ENCODE assay signal across 8 mouse cellular contexts in genomic region chr10:44148337-44149317, GRCm38 (mm10). TPM values are rescaled to one million over a fixed set of nuclear protein-coding genes. Genes with fewer than 3 reads are reported as not detected.
DNase-seq lines count a peak whose midpoint lies in the region; ATAC-seq lines count a peak whose summit lies in the region.

TSS of gene Crybg1 (minus strand) at chr10:44148853.

- peak within 1 kb of the TSS; percentile 58 for H3K4me3 ChIP-seq in heart, embryonic 10.5 days
- H3K4me3 ChIP-seq in kidney, embryonic 14.5 days (ENCODE audit: low read length) = peak within 1 kb of the TSS; percentile 42
- H3K4me3 ChIP-seq in neural tube, embryonic 14.5 days (ENCODE audit: low read depth, low read length) = peak within 1 kb of the TSS; percentile 21; the same call in 1 of the 2 replicates

- 0 out of 2 replicates have a peak within 1 kb of the TSS, but pooled peaks have one; percentile 3 for H3K27ac ChIP-seq in heart, embryonic 10.5 days
- no peak within 1 kb of the TSS for H3K27ac ChIP-seq in kidney, embryonic 14.5 days (ENCODE audit: low read depth, low read length)
- H3K27ac ChIP-seq in neural tube, embryonic 14.5 days (ENCODE audit: low read depth, low read length) = no peak within 1 kb of the TSS

- H3K4me1 ChIP-seq in heart, embryonic 10.5 days = peaks cover 9% of the 10 kb centered on the region
- peaks cover 6% of the 10 kb centered on the region; the same call in 1 of the 2 replicates for H3K4me1 ChIP-seq in kidney, embryonic 14.5 days (ENCODE audit: control insufficient read depth, insufficient read depth, low read length)
- peaks cover 7% of the 10 kb centered on the region; the same call in 1 of the 2 replicates for H3K4me1 ChIP-seq in neural tube, embryonic 14.5 days (ENCODE audit: control insufficient read depth, insufficient read depth, low read length)

- H3K9ac ChIP-seq in kidney, embryonic 14.5 days (ENCODE audit: low read depth, low read length) = peak within 1 kb of the TSS; percentile 13; the same call in 1 of the 2 replicates
- no peak within 1 kb of the TSS; the same call in 1 of the 2 replicates for H3K9ac ChIP-seq in neural tube, embryonic 14.5 days (replicated peaks; ENCODE audit: low read depth, low read length)

- peak; percentile 64 for DNase-seq in A20 (ENCODE audit: low read depth, low spot score)
- DNase-seq in adrenal gland, adult (ENCODE audit: inconsistent age in 2 of 2, low spot score in 1 of 2) = peak; percentile 44 to 78
- peak; percentile 70 for DNase-seq in embryo, embryonic 11 days
- peak; percentile 82 for DNase-seq in heart, embryonic 10.5 days (ENCODE audit: low spot score)
- DNase-seq in lung, adult 18-20 months = peak; percentile 59 to 72
- DNase-seq in thymus, adult 18-20 months = peak; percentile 21 to 26

- no peaks in the 10 kb centered on the region for H3K36me3 ChIP-seq in heart, embryonic 10.5 days
- H3K36me3 ChIP-seq in kidney, embryonic 14.5 days (ENCODE audit: control insufficient read depth, insufficient read depth, low read length) = no peaks in the 10 kb centered on the region
- no peaks in the 10 kb centered on the region for H3K36me3 ChIP-seq in neural tube, embryonic 14.5 days (ENCODE audit: control insufficient read depth, insufficient read depth, low read length)

- H3K27me3 ChIP-seq in heart, embryonic 10.5 days (ENCODE audit: insufficient read depth, poor library complexity, severe bottlenecking) = peaks cover 32% of the 10 kb centered on the region
- H3K27me3 ChIP-seq in kidney, embryonic 14.5 days (ENCODE audit: control insufficient read depth, insufficient read depth, low read length) = peaks cover 7% of the 10 kb centered on the region
- H3K27me3 ChIP-seq in neural tube, embryonic 14.5 days (ENCODE audit: control insufficient read depth, insufficient read depth, low read length) = peaks cover 2% of the 10 kb centered on the region; the same call in 1 of the 2 replicates

- WGBS in heart, embryonic 10.5 days = 5% methylated on average over 53 of the region's 53 CpGs
- 4% methylated on average over 49 of the region's 53 CpGs for WGBS in kidney, embryonic 14.5 days
- WGBS in neural tube, embryonic 14.5 days = 4% methylated on average over 47 of the region's 53 CpGs

- H3K4me2 ChIP-seq in kidney, embryonic 14.5 days (replicated peaks; ENCODE audit: low read depth, low read length) = peak within 1 kb of the TSS; percentile 64
- H3K4me2 ChIP-seq in neural tube, embryonic 14.5 days (ENCODE audit: low read depth, low read length) = peak within 1 kb of the TSS; percentile 50

- ATAC-seq in kidney, embryonic 14.5 days (ENCODE audit: low FRiP score, low TSS enrichment) = peak; percentile 96
- ATAC-seq in neural tube, embryonic 14.5 days (ENCODE audit: low read depth) = peak; percentile 54; the same call in 1 of the 2 replicates

- H3K9me3 ChIP-seq in heart, embryonic 10.5 days = no peaks in the 10 kb centered on the region
- no peaks in the 10 kb centered on the region for H3K9me3 ChIP-seq in kidney, embryonic 14.5 days (ENCODE audit: control insufficient read depth, low read length)
- H3K9me3 ChIP-seq in neural tube, embryonic 14.5 days (ENCODE audit: control insufficient read depth, low read length) = no peaks in the 10 kb centered on the region

RNA-seq across cellular contexts. Expression of gene Crybg1, which starts in this region (rescaled TPM):
- 0.38 and 0.68 TPM in 2 replicates for polyA plus RNA-seq in heart, embryonic 10.5 days (2016; fragmentation: Nextera tagmentation; extraction: Ambion mirVana)
- 2.1 and 5.0 TPM in 2 replicates for polyA plus RNA-seq in kidney, embryonic 14.5 days (2014; fragmentation: Nextera tagmentation; extraction: Ambion mirVana)
- polyA plus RNA-seq in neural tube, embryonic 14.5 days (2014; fragmentation: Nextera tagmentation; extraction: Ambion mirVana) = 0.09 and 0.27 TPM in 2 replicates

Comparison
In these comparisons a context has a peak if more than half of its experiments do, and no peak if none do; other contexts are left out.
1. Peak in DNase-seq, H3K4me3 ChIP-seq and H3K27ac ChIP-seq in heart, embryonic 10.5 days; RNA of the gene not detected or under 1 TPM.
2. Peak in ATAC-seq, H3K4me3 ChIP-seq and H3K4me2 ChIP-seq in neural tube, embryonic 14.5 days; RNA of the gene not detected or under 1 TPM.
3. DNase-seq: peak in every context shown above with its lines; median percentile 82 in heart, embryonic 10.5 days; 70 in embryo, embryonic 11 days; 66 in lung, adult 18-20 months; 64 in A20; 61 in adrenal gland, adult; 24 in thymus, adult 18-20 months.